Mouse (Mus musculus) lung, postnatal 10 days (tissue): ENCODE results near the gene Pisd.
"Not testable (repeated sequence)": the region's sequence is repeated elsewhere in the genome, so short reads cannot be mapped to it uniquely, and the experiment has no call there.

Experiments
- DNase-seq: peaks from one replicate; pipeline ENCODE4 v3.0.0; 2021

Gene Pisd

GRCm38 (mm10) chr5:32785313-32785915 lies at the start of gene Pisd:
Pisd (minus strand) TSS chr5:32785646.
- DNase-seq = peak; percentile 96

DNA sequence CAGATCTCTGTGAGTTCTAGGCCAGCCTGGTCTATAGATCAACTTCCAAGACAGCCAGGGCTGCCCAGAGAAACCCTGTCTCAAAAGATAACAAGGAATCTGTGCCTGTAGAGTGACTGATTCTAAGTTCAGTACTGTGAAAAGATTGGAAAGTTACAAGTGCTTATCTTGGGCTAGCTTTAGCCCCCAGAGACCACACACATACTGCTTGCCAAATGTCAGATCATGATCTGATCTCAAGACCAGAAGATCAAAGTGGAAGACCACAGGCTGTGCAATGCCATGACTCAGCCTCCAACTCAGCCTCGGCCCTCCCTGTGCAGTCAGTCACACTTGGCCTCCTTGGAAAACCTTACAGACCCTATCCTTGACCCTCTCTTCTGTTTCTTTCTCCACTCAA lies 49.1 kb upstream of the Pisd start:
- DNase-seq = no peak

- DNase-seq = no peak
Observed at GRCm38 (mm10) chr5:32830054-32830453, 44.6 kb upstream of the Pisd start.

DNA sequence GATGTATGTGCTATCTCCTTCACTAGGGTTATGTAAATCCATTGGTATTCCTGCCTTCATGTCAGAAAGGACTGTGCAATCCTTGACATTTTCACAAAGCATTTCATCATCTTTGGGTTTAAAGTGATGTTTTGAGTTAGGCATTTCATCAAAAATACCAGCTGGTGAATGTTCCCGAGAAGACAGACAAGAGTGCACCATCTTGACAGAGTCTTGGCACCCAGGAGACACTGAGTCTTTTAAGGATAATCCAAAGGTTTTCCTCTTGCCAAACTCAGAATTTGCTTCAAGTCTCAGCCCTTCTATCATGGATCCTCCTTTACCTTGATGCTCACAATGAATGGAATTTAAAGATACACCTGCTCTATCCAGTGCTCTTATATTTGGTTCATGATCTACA lies 43.3 kb upstream of the Pisd start:
- not testable (repeated sequence) for DNase-seq

GRCm38 (mm10) chr5:32827009-32827408 lies 41.6 kb upstream of the Pisd start, which contains the start of gene Gm20671:
Gm20671 (minus strand) TSS chr5:32827109.
- no peak for DNase-seq

GRCm38 (mm10) chr5:32820471-32820870 lies 35.0 kb upstream of the Pisd start:
- no peak for DNase-seq

DNA sequence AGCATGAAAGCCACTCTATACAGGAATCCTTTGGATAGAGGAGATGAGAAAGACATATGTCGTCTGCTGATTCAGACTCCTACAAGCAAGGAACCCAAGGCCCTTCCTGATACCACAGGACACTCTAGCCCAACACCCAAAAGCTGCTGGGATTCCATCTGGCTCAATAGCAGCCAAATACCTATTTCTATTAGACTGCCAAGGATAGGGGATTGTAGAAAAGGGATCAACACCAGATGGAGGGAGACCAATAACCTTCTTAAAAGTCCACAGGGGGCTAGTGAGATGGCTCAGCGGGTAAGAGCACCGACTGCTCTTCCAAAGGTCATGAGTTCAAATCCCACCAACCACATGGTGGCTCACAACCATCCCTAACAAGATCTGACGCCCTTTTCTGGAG lies 29.9 kb upstream of the Pisd start:
- DNase-seq = no peak

DNA sequence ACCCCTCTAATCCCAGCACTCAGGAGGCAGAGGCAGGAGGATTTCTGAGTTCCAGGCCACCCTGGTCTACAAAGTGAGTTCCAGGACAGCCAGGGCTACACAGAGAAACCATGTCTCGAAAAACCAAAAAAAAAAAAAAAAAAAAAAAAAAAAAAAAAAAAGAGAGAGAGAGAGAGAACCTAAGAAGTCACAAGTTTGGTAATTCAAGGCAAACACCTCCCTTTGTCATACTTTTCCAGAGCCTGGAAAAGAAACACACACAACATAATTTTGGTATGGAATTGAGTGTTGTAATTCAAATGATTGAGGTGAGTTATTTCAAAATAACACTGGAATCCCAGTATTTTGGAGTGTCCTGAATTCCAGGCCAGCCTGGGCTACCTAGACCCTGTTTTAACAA lies 1.0 kb upstream of the Pisd start:
- not testable (repeated sequence) for DNase-seq

GRCm38 (mm10) chr5:32784726-32785125 lies 720 bp downstream of the Pisd start:
- DNase-seq = no peak

- no peak for DNase-seq
Observed at GRCm38 (mm10) chr5:32781596-32781995, 3.9 kb downstream of the Pisd start.

GRCm38 (mm10) chr5:32778168-32778567 lies 7.3 kb downstream of the Pisd start:
- no peak for DNase-seq

DNA sequence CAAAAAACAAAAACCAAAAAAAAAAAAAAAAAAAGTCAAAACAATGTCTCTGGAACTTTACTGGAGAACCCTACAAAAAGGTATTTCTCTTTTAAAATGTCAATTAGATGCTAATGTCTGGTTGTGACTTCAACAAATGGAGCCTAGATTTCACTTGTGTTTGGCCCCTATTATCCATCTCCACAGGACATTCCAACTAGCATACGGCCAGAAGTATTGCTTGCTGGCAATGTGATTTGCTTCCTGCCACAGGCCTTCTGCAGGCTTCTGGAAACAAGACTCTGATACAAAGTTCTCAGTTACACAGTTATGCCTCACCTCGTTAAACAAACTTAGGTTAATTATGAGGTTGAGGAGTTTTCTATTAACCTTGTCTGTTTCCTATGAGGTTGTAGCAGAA lies 13.1 kb downstream of the Pisd start:
- no peak for DNase-seq

DNA sequence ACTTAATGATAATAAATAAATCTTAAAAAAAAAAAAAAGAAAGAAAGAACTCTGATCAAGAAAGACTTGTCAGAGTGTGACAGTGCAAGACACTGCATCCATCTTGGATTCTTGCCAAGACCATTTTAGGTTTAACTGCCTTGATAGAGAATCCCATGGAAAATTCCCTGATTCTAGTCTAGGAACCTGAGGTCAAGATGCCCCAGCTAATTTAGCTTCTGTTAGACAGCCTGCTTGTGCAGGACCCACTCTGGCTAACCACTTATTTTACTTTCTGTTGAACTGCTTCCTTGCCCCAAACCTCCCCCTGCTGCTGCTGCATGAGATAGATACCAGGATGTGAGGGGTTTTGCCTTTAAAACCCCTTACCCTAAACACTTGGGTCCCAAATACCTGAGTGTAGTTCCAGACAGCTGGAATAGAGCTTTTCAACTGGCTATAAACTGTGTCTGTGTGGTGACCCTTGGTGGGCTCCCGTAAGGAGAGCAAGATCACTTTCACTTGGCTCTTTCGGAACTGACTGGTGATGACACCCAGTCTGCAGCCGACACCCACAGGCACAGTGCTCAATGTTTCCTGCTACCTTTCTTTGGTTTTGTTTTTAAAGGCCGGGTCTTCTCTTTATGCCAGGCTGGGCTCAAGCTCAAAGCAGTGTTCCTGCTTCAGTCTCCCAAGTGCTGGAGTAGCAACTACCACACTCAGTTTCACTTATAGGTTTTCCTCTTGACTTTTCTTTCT lies 17.6 kb downstream of the Pisd start:
- DNase-seq = no peak

DNA sequence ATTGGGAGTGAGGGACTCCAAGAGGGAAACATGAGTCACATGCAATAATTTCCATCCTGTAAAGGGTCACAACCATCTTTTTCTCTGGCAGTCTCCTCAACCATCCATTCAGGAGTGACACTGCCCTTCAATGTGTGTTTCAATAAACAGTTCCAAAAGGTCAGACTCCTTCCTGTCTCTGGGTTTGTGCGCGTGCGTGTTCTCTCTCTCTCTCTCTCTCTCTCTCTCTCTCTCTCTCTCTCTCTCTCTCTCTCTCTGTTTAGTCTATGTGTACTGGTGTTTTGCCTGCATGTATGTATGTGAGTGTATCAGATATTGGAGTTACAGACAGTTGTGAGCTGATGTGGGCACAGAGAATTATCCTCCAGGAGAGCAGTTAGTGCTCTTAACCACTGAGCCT lies 18.4 kb downstream of the Pisd start:
- DNase-seq = peak; percentile 30

- DNase-seq = peak; percentile 52
Observed at GRCm38 (mm10) chr5:32761566-32762140, 23.8 kb downstream of the Pisd start.

- DNase-seq = no peak
Observed at GRCm38 (mm10) chr5:32760787-32761186, 24.7 kb downstream of the Pisd start.

- DNase-seq = not testable (repeated sequence)
Observed at GRCm38 (mm10) chr5:32760352-32760751, 25.1 kb downstream of the Pisd start.

GRCm38 (mm10) chr5:32759662-32760061 lies 25.8 kb downstream of the Pisd start:
- DNase-seq = no peak

DNA sequence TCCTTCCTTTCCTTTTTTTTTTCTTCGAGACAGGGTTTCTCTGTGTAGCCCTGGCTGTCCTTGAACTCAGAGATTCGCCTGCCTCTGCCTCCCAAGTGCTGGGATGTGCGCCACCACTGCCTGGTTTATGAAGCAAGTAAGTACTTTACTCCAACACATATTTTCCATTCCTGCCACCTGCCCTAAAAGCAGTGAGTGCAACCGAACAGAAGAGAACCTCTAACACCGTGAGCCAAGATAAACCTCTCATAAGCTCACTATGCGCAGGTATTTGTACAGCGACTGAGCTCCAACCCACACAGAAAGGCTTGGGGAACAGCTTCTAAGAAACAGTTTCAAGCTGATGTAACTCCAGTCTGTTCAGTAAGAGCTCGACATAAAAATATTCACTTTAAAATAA lies 29.3 kb downstream of the Pisd start:
- no peak for DNase-seq

DNA sequence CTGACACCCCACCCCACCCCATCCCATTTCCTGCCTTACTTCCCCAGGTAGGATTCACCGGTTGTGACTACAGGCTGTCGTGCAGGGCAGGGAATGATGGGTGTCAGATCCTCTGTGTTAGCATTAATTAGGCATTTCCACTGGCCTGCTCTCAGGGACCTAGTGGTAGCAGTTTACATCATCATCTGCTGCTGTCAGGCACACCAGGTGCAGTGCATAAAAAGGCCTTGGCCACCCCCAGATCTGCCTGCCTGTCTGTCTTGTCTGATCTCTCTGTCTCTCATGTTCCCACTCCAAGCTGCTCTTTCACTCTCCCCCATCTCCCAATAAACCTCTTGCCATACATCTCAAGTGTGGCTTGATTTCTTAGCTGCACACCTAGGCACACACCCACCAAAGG lies 33.7 kb downstream of the Pisd start:
- no peak for DNase-seq

GRCm38 (mm10) chr5:32748936-32749335 lies 36.5 kb downstream of the Pisd start:
- no peak for DNase-seq

DNA sequence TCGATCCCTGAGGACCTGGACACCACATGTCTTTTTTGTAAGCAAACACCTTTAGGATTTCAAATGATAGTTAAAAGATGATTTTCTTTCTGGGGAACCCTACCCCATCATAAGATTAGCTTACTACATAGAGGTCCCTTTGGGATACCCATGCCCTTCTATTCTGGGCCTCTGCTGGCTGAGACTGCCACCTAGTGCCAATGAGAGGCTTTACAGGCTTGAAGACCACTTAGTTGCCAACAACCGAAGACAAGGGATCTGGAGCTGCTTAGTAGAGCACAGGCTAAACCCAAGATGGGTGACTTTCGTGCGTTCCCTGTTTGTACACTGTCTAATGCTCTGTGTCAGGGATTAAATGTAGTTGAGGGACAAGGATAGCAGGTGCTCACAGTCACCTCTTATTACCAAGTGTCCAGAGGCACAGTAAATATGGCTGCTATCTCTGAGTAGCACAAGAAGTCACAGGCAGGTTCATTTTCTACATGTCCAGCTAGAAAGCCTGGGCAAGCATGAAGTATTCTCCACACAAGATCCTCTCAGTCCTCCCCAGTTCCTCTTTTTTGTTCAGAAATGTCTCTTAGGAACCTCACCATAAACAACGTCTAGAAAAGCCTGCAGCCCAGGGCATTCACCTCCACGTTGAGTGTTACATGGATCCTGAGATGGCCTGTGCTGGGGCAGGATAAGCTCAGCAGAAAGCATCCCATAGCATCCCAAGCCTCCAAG lies 37.6 kb downstream of the Pisd start:
- peak; percentile 76 for DNase-seq
